Mouse (Mus musculus) ZHBTc4 (cell line): ENCODE data around the gene Adgrl3.
A peak's percentile ranks its signal among the peaks of the same experiment; 100 is the strongest.

ENCODE experiments used
- DNase-seq: peaks from one replicate; pipeline ENCODE4 v3.0.0-alpha.2; 2011; ENCODE audit warnings: low read depth, low spot score

Gene Adgrl3

DNA sequence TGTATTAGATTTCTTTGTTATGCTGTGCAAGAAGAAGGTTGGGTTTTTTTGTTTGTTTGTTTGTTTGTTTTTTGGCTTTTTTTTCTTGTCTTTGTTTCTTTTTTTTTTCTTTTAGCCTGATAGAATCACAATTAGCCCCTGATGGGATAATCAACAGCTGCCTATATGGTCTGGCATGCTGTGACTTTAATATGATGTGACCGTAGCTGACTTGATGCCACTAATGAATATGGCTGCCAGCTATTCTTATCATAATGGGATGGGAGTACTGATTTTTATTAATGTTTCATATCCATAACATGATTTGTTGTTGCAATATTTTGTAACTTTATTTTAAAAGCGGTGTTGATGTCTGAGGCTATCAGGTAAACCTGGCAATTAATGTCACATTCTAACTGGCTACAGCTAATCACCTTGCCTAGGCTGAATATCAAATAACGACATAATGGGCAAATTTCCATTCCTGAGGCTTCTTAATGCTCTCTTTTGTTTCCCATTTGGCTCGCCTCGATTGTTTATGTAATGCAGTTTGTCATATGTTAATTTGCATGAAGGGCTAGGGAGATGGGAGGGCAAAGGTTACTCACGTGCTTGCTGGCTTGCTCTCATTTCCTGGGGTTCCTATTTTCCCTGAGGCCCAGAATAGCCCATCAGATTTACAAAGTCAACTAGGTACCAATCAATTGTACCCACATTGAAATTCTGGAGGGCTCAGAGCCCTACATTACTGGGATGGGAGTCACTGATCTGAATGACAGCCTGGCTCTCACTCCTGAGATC lies 641.9 kb downstream of the Adgrl3 start:
- DNase-seq = peak; percentile 35

DNA sequence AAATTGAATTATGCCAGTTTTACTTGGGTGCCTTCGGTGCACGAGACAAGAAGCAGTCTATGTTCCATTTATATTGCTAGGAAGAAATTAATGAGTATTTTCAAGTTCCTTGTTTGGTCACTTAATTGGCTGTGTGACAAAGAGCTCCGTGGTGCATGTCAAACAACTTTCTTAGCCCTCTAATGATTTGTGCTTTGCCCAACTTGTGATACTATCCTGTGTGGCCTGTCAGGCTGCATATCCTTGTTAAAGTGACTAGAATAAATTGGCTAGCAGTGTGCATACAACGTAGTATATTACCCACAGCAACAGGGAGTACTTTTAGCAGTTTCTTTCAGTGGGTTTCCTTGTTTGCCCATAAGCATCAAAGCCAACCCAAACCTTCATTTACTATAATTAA lies 651.1 kb downstream of the Adgrl3 start:
- DNase-seq = no peak

DNA sequence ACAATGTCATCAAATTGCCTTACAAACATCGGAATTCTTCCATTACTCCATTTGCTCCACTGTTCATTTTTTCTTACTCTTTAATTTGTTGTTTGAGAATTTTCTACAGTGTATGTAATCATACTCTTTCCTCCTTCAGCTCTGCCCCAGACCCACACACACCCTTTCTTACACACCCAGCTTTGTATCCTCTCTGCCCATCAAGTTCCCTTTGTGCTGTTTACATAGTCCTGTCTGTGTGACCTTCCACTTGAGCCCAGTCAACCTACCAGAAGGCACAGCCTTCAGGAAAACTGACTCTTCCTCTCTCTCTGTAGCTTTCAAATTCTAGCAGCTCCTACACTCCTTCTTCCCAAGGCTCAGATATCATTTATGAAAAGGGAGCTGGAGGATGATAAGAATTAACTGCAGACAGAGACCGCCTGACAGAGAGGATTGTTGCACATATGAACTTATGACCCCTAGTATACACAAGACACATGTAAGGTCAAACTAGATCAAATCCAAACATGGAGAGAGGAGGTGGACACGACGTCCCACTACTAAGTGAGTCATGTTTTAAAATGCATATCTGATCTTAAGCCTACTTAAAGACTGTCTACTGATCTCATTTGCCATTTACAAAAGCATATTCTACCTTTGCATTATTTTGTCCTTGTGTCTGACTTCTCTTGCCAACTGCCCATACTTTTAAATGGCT lies 654.5 kb downstream of the Adgrl3 start:
- no peak for DNase-seq

DNA sequence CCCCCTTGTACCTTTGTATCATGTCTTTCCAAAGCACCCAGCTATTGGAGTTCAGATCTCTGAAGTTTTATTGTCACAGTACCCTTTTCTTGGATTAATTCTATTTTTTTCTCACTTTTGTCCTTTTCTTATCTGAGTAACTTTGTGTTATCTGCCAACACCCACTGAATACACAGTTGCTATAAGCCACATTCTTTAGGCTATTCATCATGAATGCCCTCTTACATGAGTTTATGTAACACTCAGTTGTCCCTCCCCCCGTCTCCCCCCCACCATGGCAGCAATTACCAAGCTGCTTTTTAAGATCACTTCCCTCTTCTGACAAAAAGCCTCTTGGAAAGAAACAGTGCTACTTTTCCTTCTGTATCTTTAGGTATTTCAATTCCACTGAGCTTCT lies 655.0 kb downstream of the Adgrl3 start:
- no peak for DNase-seq

DNA sequence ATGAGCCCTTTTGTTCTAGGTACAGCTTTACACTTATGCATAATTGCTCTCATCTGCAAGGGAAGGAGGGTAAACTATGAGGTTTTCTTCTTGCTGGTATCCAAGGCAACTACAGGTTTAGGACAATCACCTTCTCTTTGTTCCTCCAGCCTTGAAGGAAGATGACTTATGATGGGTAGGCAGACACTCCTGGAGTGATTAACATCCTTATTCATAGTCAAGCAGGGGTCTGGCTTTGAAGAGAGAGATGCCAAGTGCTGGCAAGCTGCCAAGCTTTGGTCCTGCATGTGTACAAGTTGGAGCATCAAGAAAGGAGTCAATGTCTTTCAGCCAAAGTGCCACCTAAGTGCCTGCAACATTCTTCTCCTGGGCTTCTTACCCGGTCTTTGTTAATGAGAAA lies 657.0 kb downstream of the Adgrl3 start:
- peak; percentile 70 for DNase-seq

DNA sequence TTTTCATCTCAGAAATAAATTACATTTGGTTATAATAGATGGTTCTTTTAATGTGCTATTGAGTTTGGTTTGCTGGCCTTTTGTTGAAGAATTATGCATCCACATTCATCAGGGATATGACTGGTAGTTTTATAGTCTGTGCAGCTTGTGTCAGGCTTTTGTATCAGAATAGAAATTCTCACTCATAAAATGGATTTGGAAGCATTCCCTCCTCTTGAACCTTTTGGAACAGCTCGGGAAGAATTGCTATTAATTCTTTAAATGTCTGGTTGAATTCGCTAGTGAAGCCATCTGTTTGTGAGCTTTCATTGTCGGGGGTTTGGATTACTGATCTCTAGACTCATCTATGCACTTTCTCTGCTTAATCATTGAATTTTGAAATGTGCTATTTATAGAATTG lies 666.3 kb downstream of the Adgrl3 start:
- DNase-seq = no peak

DNA sequence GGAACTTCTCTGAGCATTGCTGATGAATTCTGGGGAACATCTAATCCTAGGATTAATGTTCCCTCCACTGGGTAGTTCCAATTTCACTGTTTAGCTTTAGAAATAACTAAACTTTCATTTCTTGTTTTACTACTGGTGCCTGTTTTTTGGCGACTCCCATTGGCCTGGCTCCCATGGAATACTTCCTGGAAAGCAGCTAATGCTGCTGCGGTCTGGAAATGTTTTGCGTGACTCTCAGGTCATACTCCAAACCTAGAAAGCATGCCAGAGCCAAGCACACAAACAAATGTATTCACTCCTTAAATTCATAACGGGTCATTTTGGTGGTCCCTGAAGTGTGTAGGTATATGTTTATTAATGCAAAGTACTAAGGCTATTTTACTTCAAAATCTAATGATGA lies 666.9 kb downstream of the Adgrl3 start:
- no peak for DNase-seq

DNA sequence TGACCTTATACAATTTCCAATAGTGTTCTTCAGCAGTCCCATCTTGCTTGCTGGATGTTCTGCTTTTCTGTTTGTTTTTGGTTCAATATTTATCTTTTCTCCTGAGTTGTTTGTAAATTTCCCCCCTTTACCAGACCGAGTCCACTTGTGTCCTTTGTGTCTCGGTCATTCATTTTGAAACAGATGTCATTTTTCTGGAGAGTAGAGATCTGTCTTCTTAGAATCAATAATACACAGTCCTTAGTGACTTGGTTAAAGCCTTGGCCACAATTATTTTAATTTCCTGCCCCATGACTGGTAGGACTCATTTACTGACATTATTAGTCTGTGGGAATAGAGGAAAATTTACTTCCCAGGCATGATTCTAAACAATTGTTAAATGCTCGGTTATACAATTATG lies 709.7 kb downstream of the Adgrl3 start:
- no peak for DNase-seq

DNA sequence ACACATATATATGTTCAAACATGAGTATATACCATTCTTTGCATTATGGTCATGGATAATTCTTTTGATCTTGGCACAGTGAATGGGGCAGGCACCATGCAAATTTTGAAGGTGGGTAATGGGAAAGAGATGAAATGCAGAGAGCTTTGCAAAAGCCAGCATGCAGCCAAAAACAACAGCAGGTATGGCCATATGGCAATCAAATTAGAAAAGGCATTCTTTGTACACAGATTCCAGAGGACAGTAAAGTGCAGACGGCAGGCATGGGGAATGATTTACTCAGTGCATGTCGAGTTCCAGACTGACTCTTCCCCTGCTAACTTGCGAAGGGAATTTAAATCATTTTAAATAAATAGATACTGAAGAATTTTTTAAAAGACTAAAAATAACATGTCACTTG lies 716.1 kb downstream of the Adgrl3 start:
- DNase-seq = no peak

DNA sequence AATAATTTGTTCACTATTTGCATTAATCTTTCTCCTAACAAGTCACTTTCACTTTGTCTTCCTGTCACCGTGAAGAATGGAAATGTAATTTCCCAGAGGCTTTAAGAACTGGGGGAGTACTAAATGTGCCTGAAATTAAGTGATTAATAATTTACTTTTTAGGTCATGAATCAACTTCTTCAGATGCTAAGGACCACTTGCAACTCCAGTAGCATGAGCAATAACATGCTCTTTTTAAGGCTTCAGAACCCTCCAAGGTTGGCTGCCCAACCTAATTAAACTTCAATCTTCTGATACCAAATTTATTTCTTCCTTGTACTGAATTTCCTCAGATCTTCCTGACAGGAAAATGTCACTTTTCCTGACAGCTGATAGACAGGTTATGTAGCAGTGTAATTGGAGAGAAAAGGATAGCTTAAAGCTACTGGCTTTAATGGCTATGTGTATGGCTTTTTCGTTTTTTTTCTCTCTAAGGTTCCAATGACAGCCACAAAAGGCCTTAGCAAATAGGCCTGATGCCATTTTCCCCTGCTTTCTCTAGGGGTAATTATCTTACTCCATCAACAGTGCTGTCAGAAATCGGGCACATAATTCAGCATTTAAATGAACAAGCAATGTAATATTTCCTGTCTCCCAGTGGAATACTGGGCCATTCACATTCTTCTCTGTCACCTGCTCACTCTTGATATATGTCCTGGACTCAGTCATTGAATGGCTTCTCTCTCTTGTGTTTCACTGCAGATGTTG lies 718.5 kb downstream of the Adgrl3 start:
- no peak for DNase-seq

DNA sequence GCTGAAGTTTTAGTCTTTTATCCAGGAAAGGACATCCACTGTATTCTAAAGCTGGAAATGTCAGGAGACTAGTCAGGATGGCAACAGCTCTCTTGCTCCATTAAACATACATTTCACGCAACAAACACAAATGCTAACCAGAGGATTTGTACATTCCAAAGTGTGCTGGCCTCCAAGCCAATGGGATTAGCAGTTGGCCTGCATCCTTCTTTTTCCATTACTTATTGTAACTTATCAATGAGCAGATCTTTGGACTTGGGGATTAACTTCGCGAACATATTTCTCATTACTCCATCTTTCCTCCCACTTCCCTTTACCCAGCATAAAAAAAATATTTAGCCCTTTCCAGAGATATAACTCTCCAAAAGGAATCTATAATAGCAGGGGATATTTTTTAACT lies 732.5 kb downstream of the Adgrl3 start:
- DNase-seq = no peak

DNA sequence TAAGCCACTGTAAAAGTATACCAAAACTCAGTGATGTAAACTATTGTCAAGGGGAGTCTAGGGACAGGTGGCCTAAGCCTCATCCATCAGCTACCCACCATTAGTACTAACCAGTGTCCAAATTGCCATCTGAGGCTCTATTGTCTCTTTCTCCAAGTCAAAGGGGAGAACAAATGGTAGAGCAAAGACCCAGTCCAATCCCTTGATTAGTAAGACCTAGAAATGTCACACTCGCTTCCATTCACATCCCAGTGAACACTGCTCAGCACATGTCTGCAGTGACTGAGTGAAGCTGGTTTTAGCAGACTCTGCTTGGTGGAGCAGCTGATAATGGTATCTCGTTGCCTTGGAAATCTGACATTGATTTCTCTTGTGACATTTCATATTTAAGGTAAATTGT lies 735.8 kb downstream of the Adgrl3 start:
- no peak for DNase-seq

DNA sequence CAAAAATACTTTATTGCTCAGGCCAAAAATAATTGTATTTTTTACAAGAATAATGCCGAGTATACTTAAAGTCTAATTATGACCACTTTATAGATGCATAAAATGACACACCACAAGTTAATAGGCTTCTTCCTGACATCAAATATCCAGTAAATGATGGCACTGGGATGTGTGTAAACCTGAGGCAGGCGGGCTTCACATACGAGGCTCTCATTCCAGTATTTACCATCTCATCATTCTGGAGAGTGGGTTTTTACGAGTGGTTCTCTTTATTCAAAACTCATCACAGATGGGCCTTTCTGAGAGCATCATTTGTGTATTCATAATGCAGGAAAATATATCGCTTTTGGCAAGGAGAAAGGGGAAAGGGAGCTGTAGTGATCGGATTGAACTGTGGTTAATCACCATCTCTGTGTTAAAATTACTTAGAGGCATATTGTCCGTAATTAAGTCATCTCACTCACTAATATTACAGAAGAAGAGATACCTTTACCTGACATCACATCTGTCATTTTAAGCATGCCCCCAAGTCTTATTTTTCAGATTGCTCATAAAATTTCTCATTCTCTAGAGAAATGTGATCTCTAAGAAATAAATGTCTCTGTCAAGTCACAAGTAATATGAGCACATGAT lies 737.3 kb downstream of the Adgrl3 start:
- no peak for DNase-seq

DNA sequence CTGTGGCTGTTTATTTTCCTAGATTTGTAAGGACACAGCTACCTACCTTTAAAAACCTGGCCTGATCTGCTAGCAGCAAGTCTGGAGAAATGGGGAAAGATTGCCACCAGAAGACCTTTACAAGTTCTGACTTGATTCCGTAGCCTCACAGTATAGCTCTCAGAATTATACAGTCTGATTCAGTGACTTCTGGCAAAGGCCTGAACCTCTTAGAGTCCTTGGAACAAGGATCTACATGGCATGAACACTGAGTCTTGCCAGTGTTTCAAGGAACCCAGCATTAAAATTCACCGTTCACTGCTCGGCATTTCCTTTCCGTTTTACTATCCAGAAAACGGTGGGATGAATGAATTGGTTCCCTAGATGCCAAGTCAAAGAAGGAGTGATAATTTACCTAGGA lies 756.3 kb downstream of the Adgrl3 start:
- DNase-seq = no peak

DNA sequence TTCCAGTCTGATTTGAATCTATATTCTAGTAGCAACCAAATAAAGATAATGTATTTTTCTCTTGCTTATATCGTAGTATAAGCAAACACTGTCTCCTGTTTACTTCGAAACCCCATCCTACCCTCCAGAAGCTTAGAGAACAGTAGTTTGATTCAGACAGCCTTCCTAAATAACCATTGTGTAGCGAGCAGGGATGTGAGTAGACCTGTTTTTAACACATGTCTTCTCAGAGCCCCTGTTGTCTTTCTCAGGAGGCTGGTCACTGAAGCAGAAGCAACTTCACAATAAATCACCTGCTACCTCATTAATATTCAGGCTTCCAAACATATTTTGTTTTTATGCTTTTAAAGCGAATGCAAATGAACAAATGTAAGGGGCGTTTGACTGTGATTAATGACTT lies 756.8 kb downstream of the Adgrl3 start:
- DNase-seq = no peak

DNA sequence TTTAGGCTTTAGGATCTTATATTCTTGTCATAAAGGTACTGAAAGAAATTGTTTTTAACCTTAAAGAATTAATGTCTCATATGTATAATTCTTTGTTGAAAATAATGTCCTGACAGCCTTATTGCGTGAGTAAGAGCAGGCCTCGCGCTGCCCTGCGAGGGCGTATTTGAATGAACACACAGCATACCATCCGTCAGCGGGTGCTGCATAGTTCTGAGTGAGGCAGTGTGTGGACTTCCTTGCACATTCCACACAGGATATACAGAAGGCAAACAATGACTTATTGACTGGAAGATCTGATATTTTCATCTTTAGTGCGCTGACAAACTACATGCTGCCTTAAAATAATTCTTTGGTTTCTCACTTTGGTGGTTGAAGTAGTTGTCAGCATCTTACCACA lies 764.8 kb downstream of the Adgrl3 start:
- no peak for DNase-seq

DNA sequence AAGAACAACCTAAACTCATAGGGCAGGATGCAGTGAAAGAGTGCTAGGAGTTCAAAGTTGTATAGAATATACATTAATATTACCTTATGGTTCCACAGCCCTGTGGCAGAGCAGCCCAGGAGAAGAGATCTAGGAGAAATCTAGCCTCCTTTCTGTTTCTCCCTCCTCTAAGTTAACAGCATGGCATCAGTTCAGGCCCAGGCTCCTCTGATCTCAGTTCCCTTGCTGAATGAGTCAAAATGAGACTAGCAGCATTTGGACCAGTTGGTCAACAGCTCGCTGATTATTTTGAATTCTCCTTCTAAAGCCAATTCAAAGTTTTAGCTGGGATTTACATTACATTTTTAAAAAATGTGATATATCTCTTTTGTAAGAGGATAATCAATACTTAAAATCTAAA lies 770.8 kb downstream of the Adgrl3 start:
- DNase-seq = no peak

DNA sequence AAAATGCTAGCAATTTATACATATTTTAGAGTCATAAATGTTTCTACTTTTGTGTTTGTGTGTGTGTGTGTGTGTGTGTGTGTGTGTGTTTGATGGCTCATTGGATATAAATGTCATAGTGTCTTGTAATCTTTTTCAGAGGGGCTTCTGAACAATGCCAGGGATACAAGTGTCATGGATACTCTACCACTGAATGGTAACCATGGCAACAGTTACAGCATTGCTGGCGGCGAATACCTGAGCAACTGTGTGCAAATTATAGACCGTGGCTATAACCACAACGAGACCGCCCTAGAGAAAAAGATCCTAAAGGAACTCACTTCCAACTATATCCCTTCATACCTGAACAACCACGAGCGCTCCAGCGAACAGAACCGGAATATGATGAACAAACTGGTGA lies 774.2 kb downstream of the Adgrl3 start:
- DNase-seq = no peak

DNA sequence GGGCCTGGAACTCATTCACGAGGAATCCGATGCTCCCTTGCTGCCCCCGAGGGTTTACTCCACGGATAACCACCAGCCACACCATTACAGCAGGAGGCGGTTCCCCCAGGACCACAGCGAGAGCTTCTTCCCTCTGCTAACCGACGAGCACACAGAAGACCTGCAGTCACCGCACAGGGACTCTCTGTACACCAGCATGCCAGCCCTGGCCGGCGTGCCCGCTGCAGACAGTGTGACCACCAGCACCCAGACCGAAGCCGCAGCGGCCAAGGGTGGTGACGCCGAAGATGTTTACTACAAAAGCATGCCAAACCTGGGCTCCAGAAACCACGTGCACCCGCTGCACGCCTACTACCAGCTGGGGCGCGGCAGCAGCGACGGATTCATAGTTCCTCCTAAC lies 774.7 kb downstream of the Adgrl3 start:
- DNase-seq = peak; percentile 43

DNA sequence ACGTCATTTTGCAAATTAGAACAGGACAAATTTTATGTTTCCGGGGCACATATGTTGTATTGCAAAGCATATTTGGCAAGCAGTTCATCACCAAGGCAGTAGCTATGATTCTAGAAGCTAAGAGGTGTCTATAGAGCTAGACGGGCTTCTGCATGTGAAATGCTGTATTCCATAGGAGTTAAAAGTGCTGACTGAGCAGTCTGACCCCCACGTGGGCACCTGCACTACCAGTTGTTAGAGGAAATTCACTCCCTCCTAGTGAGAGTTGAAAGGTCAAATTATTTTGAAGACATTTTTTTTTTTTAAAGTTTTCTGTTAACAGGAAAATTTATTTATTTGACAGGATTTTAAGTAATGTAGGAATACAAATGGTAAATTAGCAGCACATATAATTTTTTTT lies 776.2 kb downstream of the Adgrl3 start:
- no peak for DNase-seq

DNA sequence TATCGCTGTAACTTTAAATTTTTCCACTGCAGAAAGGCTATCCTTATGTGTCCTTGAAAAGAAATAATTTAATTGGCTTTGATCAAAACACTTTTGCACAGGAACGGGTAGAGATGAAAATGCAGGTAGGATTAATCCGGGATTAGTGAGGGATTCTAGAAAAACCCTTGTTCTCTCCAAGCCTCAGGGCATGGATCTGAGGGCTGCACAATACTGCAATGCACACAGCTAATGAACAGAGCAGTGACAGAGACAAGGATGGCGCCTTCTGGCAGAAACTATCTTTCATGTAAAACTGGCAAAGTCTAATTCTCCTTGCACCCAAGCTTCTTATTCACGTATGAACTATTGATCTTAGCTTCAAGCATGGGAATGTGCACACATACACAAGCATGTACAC lies 791.0 kb downstream of the Adgrl3 start:
- DNase-seq = no peak

DNA sequence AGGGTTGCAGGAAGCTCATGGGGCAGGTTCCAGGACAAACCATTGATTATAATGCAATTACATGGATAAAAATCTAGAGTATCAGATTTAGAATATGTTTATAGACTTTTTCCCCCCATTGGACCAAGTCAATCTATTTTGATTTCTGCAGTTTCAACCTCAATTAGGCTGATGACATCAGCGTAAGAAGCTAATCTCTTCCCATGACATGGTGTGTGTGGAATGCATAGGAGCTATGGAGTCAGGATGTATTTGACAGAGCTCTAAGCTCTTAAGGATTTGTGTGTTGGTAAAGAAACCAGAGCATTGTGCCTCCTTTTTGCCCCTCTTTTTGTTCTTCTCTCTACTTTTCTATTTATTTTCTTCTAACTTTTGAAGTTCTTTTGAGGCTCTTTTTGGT lies 812.1 kb downstream of the Adgrl3 start:
- no peak for DNase-seq
